Mouse (Mus musculus): ENCODE data around the gene Pigs.

- TF ChIP-seq CTCF (IDR thresholded peaks at IDR 0.05; ENCODE audit: borderline replicate concordance, control insufficient read depth, extremely low read depth, insufficient read depth, low read length, poor library complexity) (no peak), POLR2A (IDR thresholded peaks at IDR 0.05; ENCODE audit: control insufficient read depth, extremely low read depth, insufficient read depth, low read length, poor library complexity) (no peak)
Measured at GRCm38 (mm10) chr11:78364103-78364502, 35.9 kb downstream of the Pigs start.

Data from thymus, adult 2 months (tissue).